Mouse (Mus musculus): ENCODE results near the gene Prdm1. TPM values are rescaled to one million over a fixed set of nuclear protein-coding genes. Genes with fewer than 3 reads are reported as not detected.
A peak's percentile ranks its signal among the peaks of the same experiment; 100 is the strongest.

Gene Prdm1
- polyA plus RNA-seq (2015; fragmentation: Nextera tagmentation; extraction: Ambion mirVana): 0.15 and 0.20 TPM in 2 replicates

DNA sequence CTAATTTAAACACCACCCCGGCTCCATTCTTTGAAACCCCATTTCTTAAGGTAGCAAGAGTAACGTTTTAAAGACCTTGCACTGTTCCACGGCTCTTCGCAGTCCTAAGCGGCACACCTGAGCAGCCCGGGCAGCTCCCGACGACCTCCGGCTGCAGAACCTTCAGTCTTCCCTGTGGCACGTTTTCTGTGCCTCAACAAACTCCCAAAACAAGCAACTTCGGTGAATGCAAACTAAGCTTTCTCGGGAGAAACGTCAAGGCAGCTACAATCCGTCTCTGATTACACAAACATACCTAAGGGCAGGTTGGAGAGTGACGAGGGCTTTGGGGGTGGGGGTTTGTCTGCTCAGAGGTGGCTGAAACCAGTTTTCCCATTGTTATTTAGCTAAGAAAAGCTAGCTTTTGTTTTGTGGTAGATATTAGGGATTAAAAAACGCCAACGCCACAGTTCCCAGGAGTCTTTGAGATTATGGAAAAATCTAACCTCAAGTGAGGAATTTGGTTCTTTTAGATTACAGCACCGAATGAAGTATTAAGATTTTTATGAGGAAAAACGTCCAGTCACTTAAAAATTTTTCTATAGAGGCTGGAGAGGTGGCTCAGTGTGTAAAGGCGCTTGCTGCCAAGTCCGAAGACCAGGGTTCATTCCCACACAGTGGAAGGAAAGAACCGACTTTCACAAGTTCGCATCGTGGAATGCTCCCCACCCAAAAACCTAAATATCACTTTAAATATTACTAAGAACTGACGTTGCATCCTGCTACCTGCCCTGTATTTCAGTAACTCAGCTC, at the start of gene Prdm1:
Gene Prdm1 (minus strand): TSS at position 211 of the 792 bp plus-strand sequence.
- TF ChIP-seq EP300 (IDR thresholded peaks at IDR 0.05; ENCODE audit: low read depth) (no peak), CTCF (IDR thresholded peaks at IDR 0.05; ENCODE audit: low read depth) (no peak)
- WGBS (ENCODE audit: insufficient replicate concordance): 7% methylated on average over 25 of the region's 25 CpGs
- H3K4me1 ChIP-seq (ENCODE audit: insufficient read depth): peaks cover 21% of the 10 kb centered on the region
- H3K4me2 ChIP-seq (ENCODE audit: low read depth, low read length): peak within 1 kb of the TSS; percentile 91
- H3K4me3 ChIP-seq (ENCODE audit: low read depth, low read length): peak within 1 kb of the TSS; percentile 71
- H3K36me3 ChIP-seq (replicated peaks; ENCODE audit: insufficient read depth, low read length): no peaks in the 10 kb centered on the region
- DNase-seq (no peak), ATAC-seq (peak; percentile 1; the same call in 1 of the 2 replicates)
- no peak within 1 kb of the TSS for H3K9ac ChIP-seq (replicated peaks)
- H3K27ac ChIP-seq (ENCODE audit: low read depth): no peak within 1 kb of the TSS
- no peaks in the 10 kb centered on the region for H3K9me3 ChIP-seq (ENCODE audit: low read length)
- H3K27me3 ChIP-seq (ENCODE audit: insufficient read depth, low read length): peaks cover 38% of the 10 kb centered on the region

DNA sequence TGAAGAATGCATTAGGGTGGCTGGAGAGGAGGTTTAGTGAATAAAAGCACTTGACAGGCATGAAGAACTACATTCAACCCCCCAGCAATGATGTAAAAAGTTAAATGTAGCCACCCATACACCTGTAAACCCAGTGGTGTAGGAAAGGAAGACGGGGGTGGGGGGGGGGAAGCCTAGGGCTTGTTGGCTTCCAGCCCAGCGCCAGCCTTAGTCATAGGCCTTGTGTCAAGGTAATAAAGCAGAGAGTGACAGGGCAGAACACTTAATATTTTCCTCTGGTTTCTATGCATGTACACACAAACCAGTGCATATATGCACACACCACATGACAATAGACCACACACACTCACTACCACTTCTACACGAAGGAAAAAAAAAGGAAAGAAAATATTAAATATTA, 37.7 kb upstream of the Prdm1 start:
- no peak overlapping the region for H3K4me3 ChIP-seq (ENCODE audit: low read depth, low read length)
- 70% methylated on average over 3 of the region's 3 CpGs for WGBS (ENCODE audit: insufficient replicate concordance)
- no peaks in the 10 kb centered on the region for H3K9me3 ChIP-seq (ENCODE audit: low read length)
- no peak overlapping the region for H3K4me2 ChIP-seq (ENCODE audit: low read depth, low read length)
- no peak overlapping the region for H3K27ac ChIP-seq (ENCODE audit: low read depth)
- no peaks in the 10 kb centered on the region for H3K4me1 ChIP-seq (ENCODE audit: insufficient read depth)
- no peaks in the 10 kb centered on the region for H3K27me3 ChIP-seq (ENCODE audit: insufficient read depth, low read length)
- H3K9ac ChIP-seq (replicated peaks): no peak overlapping the region
- DNase-seq: no peak
- ATAC-seq: no peak
- TF ChIP-seq EP300 (IDR thresholded peaks at IDR 0.05; ENCODE audit: low read depth) (no peak), CTCF (IDR thresholded peaks at IDR 0.05; ENCODE audit: low read depth) (no peak)
- no peaks in the 10 kb centered on the region for H3K36me3 ChIP-seq (replicated peaks; ENCODE audit: insufficient read depth, low read length)

DNA sequence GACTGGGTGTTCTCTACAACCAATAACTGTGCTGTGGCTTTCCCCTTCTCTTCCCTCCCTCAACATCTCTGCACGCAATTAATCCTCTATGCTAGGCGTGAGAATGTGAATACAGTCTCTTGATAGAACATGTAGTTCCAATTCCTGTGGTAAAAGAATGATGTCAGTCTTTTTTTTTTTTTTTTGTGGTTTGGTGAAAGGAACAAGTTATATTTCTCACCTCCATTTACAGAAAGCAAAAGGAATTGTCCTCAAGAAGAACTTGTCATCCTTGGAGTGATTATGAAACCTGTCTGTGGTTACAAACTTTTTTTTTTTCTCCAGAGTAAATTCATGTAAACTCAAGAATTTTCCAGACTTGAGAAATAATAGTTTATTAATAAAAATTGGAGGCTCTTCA, 36.8 kb upstream of the Prdm1 start:
- Histone ChIP-seq H3K4me1 (ENCODE audit: insufficient read depth) (no peaks in the 10 kb centered on the region), H3K9me3 (ENCODE audit: low read length) (no peaks in the 10 kb centered on the region), H3K9ac (replicated peaks) (no peak overlapping the region), H3K27ac (ENCODE audit: low read depth) (no peak overlapping the region), H3K36me3 (replicated peaks; ENCODE audit: insufficient read depth, low read length) (no peaks in the 10 kb centered on the region), H3K27me3 (ENCODE audit: insufficient read depth, low read length) (no peaks in the 10 kb centered on the region), H3K4me3 (ENCODE audit: low read depth, low read length) (no peak overlapping the region), H3K4me2 (ENCODE audit: low read depth, low read length) (no peak overlapping the region)
- WGBS (ENCODE audit: insufficient replicate concordance): 70% methylated on average over 2 of the region's 2 CpGs
- no peak for ATAC-seq
- DNase-seq: no peak
- peak; percentile 50; the same call in 1 of the 2 replicates for TF ChIP-seq EP300 (IDR thresholded peaks at IDR 0.05; ENCODE audit: low read depth)
- TF ChIP-seq CTCF (IDR thresholded peaks at IDR 0.05; ENCODE audit: low read depth): no peak

DNA sequence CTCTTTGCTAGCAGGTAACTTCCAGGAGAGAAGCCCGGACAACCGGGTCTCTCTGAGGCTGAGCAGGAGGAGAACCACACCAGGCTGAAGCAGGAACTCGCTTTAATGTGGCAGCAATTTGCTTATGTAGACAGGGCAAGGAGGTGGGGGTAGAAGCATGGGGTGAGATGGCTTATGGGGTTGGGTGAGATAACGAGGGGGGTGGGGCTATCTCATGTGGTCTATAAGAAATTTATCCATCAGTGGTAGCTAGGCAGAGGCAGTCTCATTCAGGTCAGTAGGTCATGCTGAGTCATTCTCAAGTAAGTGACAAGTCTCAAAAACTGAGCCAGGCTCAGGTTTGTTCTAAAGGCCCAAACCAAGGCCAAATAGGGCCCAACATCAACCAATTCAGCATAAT, 28.5 kb upstream of the Prdm1 start:
- Histone ChIP-seq H3K4me3 (ENCODE audit: low read depth, low read length) (no peak overlapping the region), H3K36me3 (replicated peaks; ENCODE audit: insufficient read depth, low read length) (no peaks in the 10 kb centered on the region), H3K27ac (ENCODE audit: low read depth) (no peak overlapping the region), H3K9me3 (ENCODE audit: low read length) (no peaks in the 10 kb centered on the region), H3K9ac (replicated peaks) (no peak overlapping the region), H3K4me2 (ENCODE audit: low read depth, low read length) (no peak overlapping the region), H3K4me1 (ENCODE audit: insufficient read depth) (no peaks in the 10 kb centered on the region), H3K27me3 (ENCODE audit: insufficient read depth, low read length) (no peaks in the 10 kb centered on the region)
- 76% methylated on average over 4 of the region's 4 CpGs for WGBS (ENCODE audit: insufficient replicate concordance)
- ATAC-seq (0 out of 2 replicates have a peak, but pooled peaks have one; percentile 17), DNase-seq (no peak)
- TF ChIP-seq EP300 (IDR thresholded peaks at IDR 0.05; ENCODE audit: low read depth) (no peak), CTCF (IDR thresholded peaks at IDR 0.05; ENCODE audit: low read depth) (no peak)

DNA sequence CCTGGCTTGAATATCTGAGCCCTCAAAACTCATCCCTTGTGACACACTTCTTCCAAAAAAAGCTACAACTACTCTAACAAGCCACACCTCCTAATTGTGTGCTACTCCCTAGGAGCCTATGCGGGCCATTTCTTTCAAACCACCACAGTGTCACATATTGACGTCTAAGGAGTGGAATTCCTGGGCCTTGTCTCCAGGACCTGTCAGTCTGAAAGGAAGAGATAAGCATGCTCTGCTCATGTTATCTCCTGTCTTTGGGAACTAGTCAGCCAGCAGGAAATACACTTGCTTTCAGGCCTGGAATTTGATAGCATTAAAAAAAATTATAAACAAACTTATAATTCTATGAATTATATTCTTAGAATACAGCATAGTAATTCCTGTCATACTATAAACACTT, 27.0 kb upstream of the Prdm1 start:
- Histone ChIP-seq H3K9ac (replicated peaks) (no peak overlapping the region), H3K27me3 (ENCODE audit: insufficient read depth, low read length) (no peaks in the 10 kb centered on the region), H3K4me1 (ENCODE audit: insufficient read depth) (no peaks in the 10 kb centered on the region), H3K4me3 (ENCODE audit: low read depth, low read length) (no peak overlapping the region), H3K36me3 (replicated peaks; ENCODE audit: insufficient read depth, low read length) (no peaks in the 10 kb centered on the region), H3K27ac (ENCODE audit: low read depth) (no peak overlapping the region), H3K4me2 (ENCODE audit: low read depth, low read length) (no peak overlapping the region), H3K9me3 (ENCODE audit: low read length) (no peaks in the 10 kb centered on the region)
- ATAC-seq (no peak), DNase-seq (no peak)
- 38% methylated on average over 2 of the region's 2 CpGs for WGBS (ENCODE audit: insufficient replicate concordance)
- TF ChIP-seq CTCF (IDR thresholded peaks at IDR 0.05; ENCODE audit: low read depth) (no peak), EP300 (IDR thresholded peaks at IDR 0.05; ENCODE audit: low read depth) (no peak)

DNA sequence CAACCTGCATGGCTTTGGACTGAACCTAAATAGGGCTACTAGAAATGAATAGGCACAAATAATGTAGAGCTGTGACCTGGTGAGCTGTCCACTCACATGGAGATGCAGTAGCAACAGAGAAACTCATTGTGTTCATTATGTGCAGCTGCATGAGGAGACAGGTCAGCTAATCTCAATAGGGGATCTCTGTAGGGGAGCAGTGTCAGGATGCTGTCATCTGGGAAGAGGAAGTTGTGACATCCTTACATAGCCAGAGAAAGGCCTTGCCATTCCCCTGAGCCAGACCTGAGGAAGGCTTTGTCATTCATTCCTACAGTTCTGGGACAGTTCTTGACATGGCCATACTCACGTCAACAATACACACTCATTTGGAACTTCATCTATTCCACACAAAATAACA, 25.3 kb upstream of the Prdm1 start:
- ATAC-seq (no peak), DNase-seq (no peak)
- H3K36me3 ChIP-seq (replicated peaks; ENCODE audit: insufficient read depth, low read length): no peaks in the 10 kb centered on the region
- 83% methylated on average over 1 of the region's 1 CpGs for WGBS (ENCODE audit: insufficient replicate concordance)
- no peaks in the 10 kb centered on the region for H3K4me1 ChIP-seq (ENCODE audit: insufficient read depth)
- H3K9ac ChIP-seq (replicated peaks): no peak overlapping the region
- TF ChIP-seq CTCF (IDR thresholded peaks at IDR 0.05; ENCODE audit: low read depth) (no peak), EP300 (IDR thresholded peaks at IDR 0.05; ENCODE audit: low read depth) (no peak)
- H3K9me3 ChIP-seq (ENCODE audit: low read length): no peaks in the 10 kb centered on the region
- no peak overlapping the region for H3K4me2 ChIP-seq (ENCODE audit: low read depth, low read length)
- H3K4me3 ChIP-seq (ENCODE audit: low read depth, low read length): no peak overlapping the region
- no peak overlapping the region for H3K27ac ChIP-seq (ENCODE audit: low read depth)
- H3K27me3 ChIP-seq (ENCODE audit: insufficient read depth, low read length): no peaks in the 10 kb centered on the region

All from liver, postnatal 0 days (tissue).